Mouse (Mus musculus) erythroblast, embryonic 14.5 days (primary cell): ENCODE data around the gene Spz1.

Source experiments
- GATA1 ChIP-seq: IDR thresholded peaks from 2 replicates; pipeline ENCODE4 v1.6.1; 2012; ENCODE audit warnings: low read length, inconsistent platforms, mixed read lengths
- TAL1 ChIP-seq: IDR thresholded peaks from 3 replicates; pipeline ENCODE4 v1.6.1; 2012; ENCODE audit warnings: low read length, inconsistent platforms, mixed read lengths

GRCm38 (mm10) chr13:92595424-92595823 lies 19.5 kb upstream of the Spz1 start:
- TF ChIP-seq GATA1: peak; percentile 43; the same call in 1 of the 2 replicates
- TF ChIP-seq TAL1: no peak
